Mouse (Mus musculus): ENCODE results near the gene Pla2g15.

DNA sequence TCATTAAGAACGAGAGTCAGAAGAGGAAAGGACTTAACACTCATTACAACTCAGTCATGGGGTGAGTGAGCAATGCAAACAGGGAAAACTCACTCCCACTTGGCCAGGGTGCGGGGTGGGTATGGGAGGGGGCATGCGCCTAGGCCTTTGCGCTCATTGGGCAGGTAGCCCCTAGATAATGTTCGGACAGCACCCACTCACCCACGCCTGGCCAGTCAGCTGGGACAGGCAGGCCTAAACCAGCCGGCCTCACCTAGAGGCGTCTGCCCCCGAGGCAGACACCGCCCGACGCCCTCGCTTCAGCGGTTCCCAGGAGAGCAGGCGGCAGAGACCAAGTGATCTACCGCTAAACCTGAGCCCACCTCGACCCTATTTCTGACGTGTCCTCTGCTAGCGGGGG, 14.5 kb upstream of the Pla2g15 start:
- TF ChIP-seq CTCF (IDR thresholded peaks at IDR 0.05; ENCODE audit: extremely low read depth, insufficient read depth, insufficient read length, insufficient replicate concordance) (no peak), POLR2A (IDR thresholded peaks at IDR 0.05; ENCODE audit: low read depth, low read length) (no peak)

Data from spleen, adult 2 months (tissue).